Mouse (Mus musculus): ENCODE results near the gene Snd1.
A peak's percentile ranks its signal among the peaks of the same experiment; 100 is the strongest.

Gene Snd1

DNA sequence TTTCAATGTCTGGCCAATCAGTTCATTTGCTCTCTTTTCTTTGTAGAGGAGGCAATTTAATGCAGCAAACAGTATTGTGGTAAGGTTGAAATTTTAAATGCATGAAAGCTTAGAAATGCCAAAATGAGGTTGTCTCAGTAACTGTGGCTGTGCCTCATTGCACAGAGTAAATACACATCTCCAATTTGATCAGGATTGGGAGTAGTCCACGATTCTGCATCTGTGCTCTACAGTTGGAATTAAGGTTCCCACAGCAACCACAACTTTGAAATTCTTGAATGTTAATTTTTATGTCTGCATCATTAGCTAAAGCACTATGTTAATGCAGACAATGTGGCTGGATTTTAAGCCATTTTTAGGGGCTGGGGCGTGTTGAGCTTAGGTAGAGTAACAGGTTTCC, 72.0 kb downstream of the Snd1 start:
- DNase-seq (ENCODE audit: low spot score): no peak

- DNase-seq (ENCODE audit: low spot score): no peak
Observed at GRCm38 (mm10) chr6:28549374-28549773, 74.4 kb downstream of the Snd1 start.

- DNase-seq (ENCODE audit: low spot score): no peak
Observed at GRCm38 (mm10) chr6:28550255-28551004, 75.5 kb downstream of the Snd1 start.

DNA sequence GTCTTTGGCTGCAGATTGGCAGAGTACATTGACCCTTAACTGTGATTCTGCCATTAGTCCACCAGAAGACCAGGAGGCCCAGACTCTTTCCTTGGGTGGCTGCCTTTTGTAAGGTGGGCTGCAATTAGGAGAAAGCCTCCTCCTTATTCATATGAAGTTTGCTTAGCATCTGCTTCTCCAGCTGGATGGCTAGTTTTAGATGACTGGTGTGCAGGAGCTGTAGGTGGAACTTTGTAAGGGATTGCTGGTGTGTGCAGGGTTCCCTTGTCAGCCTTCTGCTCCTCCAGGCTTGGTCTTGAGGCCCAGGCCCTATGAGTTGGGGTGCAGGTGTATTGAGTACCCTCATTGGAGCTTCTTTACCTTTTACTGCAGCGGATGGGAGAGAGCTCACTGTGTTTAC, 79.5 kb downstream of the Snd1 start:
- DNase-seq (ENCODE audit: low spot score): no peak

- DNase-seq (ENCODE audit: low spot score): no peak
Observed at GRCm38 (mm10) chr6:28555002-28555401, 80.1 kb downstream of the Snd1 start.

DNA sequence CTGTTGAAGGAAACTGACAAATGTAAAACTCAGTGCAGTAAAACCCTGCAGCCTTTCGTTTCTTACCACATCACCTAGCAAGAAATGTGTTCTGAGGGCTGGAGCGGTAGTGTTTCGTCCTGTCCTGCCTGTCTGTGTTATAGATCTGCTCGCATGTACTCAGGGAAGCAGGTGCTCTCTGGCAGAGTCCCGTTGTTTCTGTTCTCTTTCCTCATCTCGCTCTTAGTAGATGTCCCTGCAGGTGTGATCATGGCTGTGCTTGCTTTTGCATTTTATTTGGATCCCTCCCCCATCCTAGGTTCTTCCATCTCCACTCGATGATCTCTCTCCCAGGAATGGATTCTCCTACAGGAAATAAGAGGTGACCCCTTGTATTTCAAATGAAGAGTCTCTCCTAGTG, 80.5 kb downstream of the Snd1 start:
- no peak for DNase-seq (ENCODE audit: low spot score)

DNA sequence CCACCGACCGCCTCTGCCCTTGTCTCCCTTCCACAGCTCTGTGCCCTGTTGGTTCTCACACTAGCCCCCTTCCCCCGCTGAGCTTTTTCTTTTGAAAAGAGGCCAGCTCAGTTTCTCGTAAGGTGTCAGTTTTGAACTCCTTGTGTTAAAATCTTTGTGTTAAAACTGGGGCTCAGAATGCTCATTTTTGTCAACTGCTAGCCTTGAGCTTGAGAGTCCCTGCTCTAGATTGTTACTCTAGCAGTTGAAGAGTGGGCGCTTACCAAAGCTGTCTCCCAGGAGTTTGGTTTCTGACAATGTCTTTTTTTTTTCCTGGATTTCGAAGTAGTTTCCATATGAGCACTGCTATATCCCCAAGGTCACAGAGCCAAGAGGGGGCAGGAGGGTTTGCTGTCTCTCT, 82.8 kb downstream of the Snd1 start:
- DNase-seq (ENCODE audit: low spot score): no peak

DNA sequence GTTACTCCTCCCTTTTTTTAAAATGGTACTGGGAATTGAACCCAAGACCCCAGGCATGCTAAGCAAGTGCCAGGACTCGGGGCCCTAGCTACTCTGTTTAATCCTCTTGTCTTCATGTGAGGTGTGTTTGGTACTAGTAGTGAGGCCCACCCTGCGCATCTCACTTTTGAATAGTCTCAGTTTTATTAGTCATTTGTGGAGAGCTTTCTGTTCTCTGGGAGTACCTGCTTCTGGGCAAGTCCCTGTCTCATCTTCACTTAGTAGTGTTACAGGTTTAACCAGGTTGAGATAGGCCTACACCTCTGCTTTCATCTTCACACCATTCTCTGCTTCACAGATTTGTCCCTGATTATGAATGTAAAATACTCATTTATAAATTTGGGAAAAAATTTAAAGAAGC, 84.5 kb downstream of the Snd1 start:
- no peak for DNase-seq (ENCODE audit: low spot score)

DNA sequence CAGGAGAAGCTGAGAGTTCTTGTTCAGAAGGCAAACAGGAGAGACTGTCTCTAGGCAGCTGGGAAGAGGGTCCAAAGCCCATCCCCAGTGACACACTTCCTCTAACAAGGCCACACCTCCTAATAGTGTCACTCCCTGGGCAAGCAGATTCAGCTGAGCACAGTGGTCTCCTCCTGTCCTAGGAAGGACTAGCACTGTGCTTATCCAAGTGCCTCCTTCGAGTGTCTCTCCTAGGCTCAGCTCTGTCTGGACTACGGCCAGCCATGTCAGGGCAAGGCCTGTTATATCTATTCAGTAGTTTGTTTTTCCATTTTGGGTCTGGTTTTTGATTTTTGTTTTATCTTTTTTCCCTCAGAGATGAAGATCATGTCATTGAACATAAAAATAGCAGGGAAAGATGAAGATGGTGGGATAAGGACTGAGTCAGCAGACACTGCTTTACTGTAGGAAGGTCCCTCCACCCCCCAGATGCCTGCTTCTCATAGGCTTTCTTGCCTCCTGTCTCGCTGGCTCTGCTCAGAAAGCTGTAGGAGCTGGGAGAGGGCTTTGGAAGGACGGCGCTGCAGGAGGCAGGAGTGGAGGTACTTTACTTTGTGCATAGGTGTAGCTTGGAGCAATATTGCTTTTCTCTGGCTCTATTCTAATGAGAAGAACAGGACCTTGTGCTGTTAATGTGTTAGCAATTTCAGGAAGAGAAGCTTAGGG, 86.5 kb downstream of the Snd1 start:
- DNase-seq (ENCODE audit: low spot score): peak; percentile 40

GRCm38 (mm10) chr6:28562323-28563044, 87.5 kb downstream of the Snd1 start:
- DNase-seq (ENCODE audit: low spot score): no peak

DNA sequence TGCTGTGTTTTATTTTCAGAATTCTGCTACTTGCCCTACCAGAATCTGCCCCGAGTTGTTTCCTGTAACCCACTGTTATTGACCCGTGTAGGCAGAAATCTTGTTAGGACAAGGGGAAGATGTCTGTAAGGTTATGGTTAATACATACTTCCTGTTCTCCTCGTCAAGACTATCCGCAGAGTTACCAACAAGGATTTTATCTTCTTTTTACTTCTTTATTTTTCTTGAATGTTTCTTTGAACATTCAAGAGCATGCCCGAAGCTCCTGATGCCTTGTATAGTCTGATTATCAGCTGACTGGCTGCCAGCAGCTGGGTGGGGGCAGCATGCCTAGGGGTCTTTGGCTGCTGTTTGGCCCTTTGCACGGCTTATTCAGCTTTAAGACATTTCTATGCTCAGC, 93.0 kb downstream of the Snd1 start:
- no peak for DNase-seq (ENCODE audit: low spot score)

DNA sequence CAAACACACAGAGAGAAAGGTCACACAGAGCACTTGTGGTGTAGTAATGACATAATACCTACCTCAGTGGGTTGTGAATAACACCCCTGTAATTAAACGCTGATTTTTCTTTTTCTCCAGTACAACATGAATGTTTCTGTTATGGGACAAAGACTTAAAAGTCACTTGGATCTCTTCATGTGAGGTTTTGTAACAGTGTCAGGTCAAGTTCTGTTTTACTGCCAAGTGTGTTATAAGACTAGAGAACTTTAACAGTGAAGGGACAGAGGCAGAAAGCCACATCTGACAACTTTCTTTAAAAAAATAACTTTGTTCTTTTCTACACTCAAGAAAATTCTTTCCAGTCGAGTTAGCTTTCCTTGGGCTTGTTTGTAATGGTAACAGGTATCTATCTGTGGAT, 97.0 kb downstream of the Snd1 start:
- DNase-seq (ENCODE audit: low spot score): no peak

GRCm38 (mm10) chr6:28572991-28573759, 98.2 kb downstream of the Snd1 start:
- DNase-seq (ENCODE audit: low spot score): no peak

DNA sequence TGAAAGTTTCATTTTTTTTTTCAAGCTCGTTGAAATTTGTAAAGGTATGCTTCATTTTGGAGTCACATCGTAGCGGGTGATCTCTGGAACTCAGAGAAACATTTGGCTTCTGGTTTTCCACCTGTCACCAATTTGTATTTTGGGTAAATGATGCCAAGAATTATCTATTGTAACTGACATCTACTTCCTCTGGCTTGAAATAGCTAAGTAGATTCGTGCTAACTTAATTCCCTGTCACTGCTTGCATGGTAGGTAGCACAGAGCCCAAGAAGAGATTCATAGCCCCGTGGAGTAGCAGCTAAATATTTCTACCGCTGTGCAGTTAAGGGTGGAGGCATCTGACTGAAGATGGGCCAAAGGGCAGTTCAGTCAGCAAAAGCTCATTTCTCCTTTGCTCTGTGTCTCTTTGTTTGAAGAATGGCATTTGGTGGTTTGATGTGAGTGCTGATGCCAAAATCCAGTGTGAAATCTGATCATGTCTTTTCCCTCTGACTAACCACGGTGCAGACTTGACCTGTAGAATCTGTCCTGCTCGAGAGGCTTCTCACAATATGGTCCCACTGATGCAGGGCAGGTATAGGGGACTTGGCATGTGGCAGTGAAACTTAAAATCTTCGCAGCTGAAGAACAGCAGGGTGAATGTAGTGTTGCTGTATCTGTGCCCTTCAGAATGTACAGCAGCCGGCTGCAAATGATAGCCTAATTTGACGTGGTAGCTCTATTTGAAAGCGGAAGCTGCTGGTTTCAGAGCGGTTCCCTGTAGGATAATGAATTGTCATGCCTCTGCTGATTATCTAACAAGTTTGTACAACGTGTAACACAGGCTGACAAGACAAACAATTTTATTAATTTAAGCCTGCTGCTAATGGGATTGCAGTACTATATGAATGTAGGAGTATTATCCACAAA, 101.7 kb downstream of the Snd1 start:
- no peak for DNase-seq (ENCODE audit: low spot score)

DNA sequence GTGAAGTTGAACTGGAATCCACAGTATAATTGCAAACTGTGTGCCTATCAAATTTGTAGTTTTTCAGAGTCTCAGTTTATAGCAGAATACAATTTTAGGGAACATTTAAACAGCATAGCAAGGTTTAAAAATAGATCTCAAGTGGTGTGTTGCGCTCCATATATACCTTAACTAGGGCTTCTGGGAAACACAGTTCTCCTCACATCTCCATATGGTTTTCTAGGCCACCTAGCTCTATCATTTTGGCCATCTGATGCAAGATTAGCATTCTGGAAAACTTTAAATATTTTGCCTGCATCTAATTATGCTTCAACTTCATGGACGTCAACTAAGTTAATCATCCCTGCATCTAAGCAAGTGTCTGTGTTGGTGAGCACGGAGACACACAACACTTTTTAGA, 107.9 kb downstream of the Snd1 start:
- no peak for DNase-seq (ENCODE audit: low spot score)

- no peak for DNase-seq (ENCODE audit: low spot score)
Observed at GRCm38 (mm10) chr6:28583399-28583798, 108.5 kb downstream of the Snd1 start.

- DNase-seq (ENCODE audit: low spot score): no peak
Observed at GRCm38 (mm10) chr6:28586806-28587205, 111.9 kb downstream of the Snd1 start.

GRCm38 (mm10) chr6:28588494-28589171, 113.7 kb downstream of the Snd1 start:
- DNase-seq (ENCODE audit: low spot score): no peak

DNA sequence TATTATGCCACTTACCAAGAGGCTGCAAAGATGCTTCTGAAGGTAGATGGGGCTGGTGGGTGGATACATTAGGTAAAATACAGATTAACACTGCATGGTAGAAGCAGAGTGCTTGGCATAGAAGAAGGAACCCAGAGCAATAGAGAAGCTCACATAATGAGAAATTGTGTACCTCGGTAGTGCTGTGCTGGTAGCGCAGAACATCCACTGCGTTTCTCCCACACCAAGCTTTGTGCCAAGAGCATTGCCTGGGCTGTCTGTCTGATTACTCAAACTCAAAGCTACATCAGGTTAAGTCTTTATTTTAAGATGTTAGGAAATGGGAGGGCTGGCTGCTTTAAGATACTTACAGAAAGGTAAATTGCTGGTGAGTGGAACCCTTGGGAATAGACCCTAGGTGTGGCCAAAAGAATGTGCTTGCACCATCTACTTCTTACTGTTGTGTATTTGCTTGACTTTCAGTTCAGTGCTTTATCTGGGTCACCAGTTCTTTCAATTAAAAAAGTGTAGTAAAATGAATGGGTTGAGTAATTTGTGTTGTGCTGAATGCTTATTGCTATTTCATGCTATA, 117.5 kb downstream of the Snd1 start:
- DNase-seq (ENCODE audit: low spot score): no peak

DNA sequence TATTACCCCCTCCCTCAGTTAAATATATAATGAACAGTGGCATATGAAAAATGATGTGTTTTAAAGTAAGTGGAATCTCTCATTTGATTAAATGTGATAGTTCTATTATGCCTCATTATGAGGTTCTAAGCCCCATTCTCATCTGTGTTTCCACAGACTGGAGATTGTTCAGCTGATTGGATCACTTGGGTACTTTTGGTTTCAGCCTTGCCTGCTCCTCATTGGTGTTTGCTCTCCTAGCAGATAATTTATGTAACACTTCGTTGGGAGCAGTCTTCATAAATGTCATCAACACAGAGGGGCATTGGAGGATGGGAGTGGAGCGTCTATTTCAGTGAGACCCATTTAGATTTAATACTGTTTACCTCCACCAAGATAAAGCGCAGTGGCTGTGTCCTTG, 118.8 kb downstream of the Snd1 start:
- no peak for DNase-seq (ENCODE audit: low spot score)
